Comparison of ENCODE assay signal across 15 mouse cellular contexts in the genomic region with DNA sequence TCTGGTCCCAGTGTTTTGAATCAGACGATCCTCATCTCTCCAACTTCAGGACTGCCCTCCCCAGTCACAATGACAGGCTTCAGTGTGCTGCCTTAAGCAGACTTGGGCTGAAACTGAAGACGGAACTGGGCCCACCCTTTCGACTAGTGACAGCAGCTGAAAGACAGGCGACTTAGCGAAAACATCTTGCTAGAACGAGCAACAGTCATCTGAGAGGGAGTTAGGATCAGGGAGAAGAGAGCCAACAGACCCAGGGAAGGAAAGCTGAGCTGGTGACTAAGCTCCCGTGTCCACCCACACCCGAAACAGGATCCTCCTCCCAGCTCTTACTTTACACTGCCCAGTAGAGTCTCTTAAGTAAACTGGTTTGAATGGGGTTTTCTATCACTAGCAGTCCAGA.
DNase-seq lines count a peak whose midpoint lies in the region; ATAC-seq and TF ChIP-seq lines count a peak whose summit lies in the region.
"Had no signal": no experiment of that assay in that cellular context is flagged by ENCODE, and none has a peak within 500 bp of the region (broad histone marks: within the 10 kb centered on the region; RNA-seq: fewer than 3 reads in every experiment).

No protein-coding gene starts in this region.

- H3K9me3 ChIP-seq in kidney, embryonic 15.5 days (replicated peaks) = no peaks in the 10 kb centered on the region
- H3K9me3 ChIP-seq: limb, embryonic 15.5 days had no signal

- H3K9ac ChIP-seq in kidney, embryonic 15.5 days = no peak overlapping the region
- H3K9ac ChIP-seq: limb, embryonic 15.5 days; liver, postnatal 0 days had no signal

- H3K4me1 ChIP-seq in kidney, embryonic 15.5 days = no peaks in the 10 kb centered on the region
- H3K4me1 ChIP-seq: limb, embryonic 15.5 days had no signal

- no peaks in the 10 kb centered on the region for H3K36me3 ChIP-seq in kidney, embryonic 15.5 days
- H3K36me3 ChIP-seq: limb, embryonic 15.5 days had no signal

- no peak for TF ChIP-seq CTCF in gastrocnemius, adult 2 months (IDR thresholded peaks at IDR 0.05)

- peak overlapping the region; percentile 24 for H3K4me2 ChIP-seq in kidney, embryonic 15.5 days
- H3K4me2 ChIP-seq: limb, embryonic 15.5 days had no signal

- H3K4me3 ChIP-seq in kidney, embryonic 15.5 days (replicated peaks) = no peak overlapping the region
- H3K4me3 ChIP-seq in gastrocnemius, adult 2 months = peak overlapping the region; percentile 47
- H3K4me3 ChIP-seq: limb, embryonic 15.5 days had no signal

- no peaks in the 10 kb centered on the region for H3K27me3 ChIP-seq in kidney, embryonic 15.5 days
- H3K27me3 ChIP-seq: limb, embryonic 15.5 days had no signal

- WGBS in kidney, embryonic 15.5 days = 43% methylated on average over 8 of the region's 8 CpGs

- H3K27ac ChIP-seq in kidney, embryonic 15.5 days = no peak overlapping the region
- H3K27ac ChIP-seq in gastrocnemius, adult 2 months = peak overlapping the region; percentile 81
- H3K27ac ChIP-seq: limb, embryonic 15.5 days had no signal

- peak; percentile 88 for ATAC-seq in kidney, embryonic 15.5 days (replicated peaks; ENCODE audit: low FRiP score)
- ATAC-seq: forebrain, embryonic 14.5 days; liver, postnatal 0 days; midbrain, embryonic 16.5 days had no signal

- no peak for DNase-seq in kidney, adult 18-20 months
- DNase-seq in right cerebral cortex, adult 2 months (ENCODE audit: low spot score in 2 of 2) = peak; percentile 16 to 30
- no peak for DNase-seq in right cerebral cortex, postnatal 10 days (ENCODE audit: low spot score in 2 of 2)
- DNase-seq in gastrocnemius, adult 2 months = peak; percentile 74
- peak; percentile 12 for DNase-seq in telencephalon, adult 2 months (ENCODE audit: low read depth, low spot score)
- no peak for DNase-seq in cerebellum, adult 8-10 months
- no peak for DNase-seq in lung, postnatal 4 days
- DNase-seq: adrenal gland, postnatal 14 days; cerebellum, adult 9-10 months; kidney, postnatal 10 days; liver, postnatal 0 days had no signal

- intact Hi-C loops in gastrocnemius, adult 2 months (cut with DNase I) = no loop called here

Comparison
In these comparisons a context has a peak if more than half of its experiments do, and no peak if none do; other contexts are left out.
1. DNase-seq: peak in right cerebral cortex, adult 2 months (2 of 2), gastrocnemius, adult 2 months (single experiment) and telencephalon, adult 2 months (single experiment); none in kidney, adult 18-20 months (single experiment), right cerebral cortex, postnatal 10 days (0 of 2), cerebellum, adult 8-10 months (single experiment) and lung, postnatal 4 days (0 of 2).